In genomic region chr1:171309321-171309720, GRCm38 (mm10) we compare ENCODE assay signal across 24 mouse cellular contexts.
"Had no signal": no experiment of that assay in that cellular context is flagged by ENCODE, and none has a peak within 500 bp of the region (broad histone marks: within the 10 kb centered on the region; RNA-seq: fewer than 3 reads in every experiment).

No protein-coding gene starts in this region.

- ATAC-seq: hindbrain, embryonic 16.5 days; inflammation-experienced regulatory T-cells, adult 6 months; intestine, embryonic 15.5 days; intestine, postnatal 0 days had no signal

- H3K9ac ChIP-seq: heart, embryonic 12.5 days; hindbrain, embryonic 12.5 days; hindbrain, embryonic 14.5 days; intestine, embryonic 15.5 days; limb, embryonic 13.5 days; limb, embryonic 15.5 days had no signal

- H3K9me3 ChIP-seq: heart, embryonic 10.5 days; heart, embryonic 12.5 days; hindbrain, embryonic 10.5 days; hindbrain, embryonic 12.5 days; intestine, embryonic 15.5 days; limb, embryonic 13.5 days; limb, embryonic 15.5 days had no signal

- H3K4me3 ChIP-seq: gastrocnemius, adult 2 months; heart, embryonic 10.5 days; heart, embryonic 12.5 days; hindbrain, embryonic 10.5 days; hindbrain, embryonic 12.5 days; intestine, embryonic 15.5 days; layer of hippocampus, adult 2 months; left cerebral cortex, adult 2 months; limb, embryonic 13.5 days; limb, embryonic 15.5 days had no signal

- H3K4me1 ChIP-seq: hindbrain, embryonic 10.5 days; hindbrain, embryonic 12.5 days; intestine, embryonic 15.5 days; limb, embryonic 13.5 days; limb, embryonic 15.5 days had no signal

- H3K27ac ChIP-seq: gastrocnemius, adult 2 months; heart, embryonic 10.5 days; hindbrain, embryonic 10.5 days; hindbrain, embryonic 12.5 days; hindbrain, embryonic 14.5 days; intestine, embryonic 15.5 days; layer of hippocampus, adult 2 months; left cerebral cortex, adult 2 months; limb, embryonic 13.5 days; limb, embryonic 15.5 days had no signal

- DNase-seq: gastrocnemius, adult 2 months; gastrocnemius, postnatal 10 days; gastrocnemius, postnatal 25 days; heart, adult 18-20 months; heart, postnatal 10 days; heart, postnatal 4 days; kidney, adult 18-20 months; kidney, adult 8-10 months; kidney, postnatal 10 days; kidney, postnatal 25 days; kidney, postnatal 4 days had no signal

- H3K27me3 ChIP-seq: heart, embryonic 12.5 days; intestine, embryonic 15.5 days; limb, embryonic 13.5 days; limb, embryonic 15.5 days had no signal

- H3K36me3 ChIP-seq: heart, embryonic 10.5 days; heart, embryonic 12.5 days; hindbrain, embryonic 10.5 days; hindbrain, embryonic 12.5 days; intestine, embryonic 15.5 days; limb, embryonic 13.5 days; limb, embryonic 15.5 days had no signal

- H3K4me2 ChIP-seq: heart, embryonic 12.5 days; hindbrain, embryonic 12.5 days; hindbrain, embryonic 14.5 days; intestine, embryonic 15.5 days; limb, embryonic 13.5 days; limb, embryonic 15.5 days had no signal
